ENCODE assay signal across 11 mouse cellular contexts in the genomic region with DNA sequence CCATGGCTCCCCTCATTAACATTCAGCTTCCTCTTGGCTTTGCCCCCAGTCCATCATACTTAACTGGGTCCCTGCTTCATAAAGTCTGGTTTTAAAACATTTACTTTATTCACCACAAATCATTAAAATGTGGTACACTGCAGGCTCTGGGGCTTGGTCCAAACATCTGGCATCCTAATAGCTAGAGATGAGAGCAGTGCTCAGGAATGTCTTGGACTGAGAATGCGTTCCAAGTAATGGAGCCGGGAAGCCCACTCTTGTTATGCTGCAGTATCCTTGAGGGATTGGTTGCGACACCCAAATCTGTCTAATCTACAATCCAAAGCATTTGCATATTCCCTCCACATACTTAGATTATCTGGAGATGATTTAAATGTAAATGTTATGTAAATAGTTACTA.
DNase-seq lines count a peak whose midpoint lies in the region; ATAC-seq lines count a peak whose summit lies in the region.
"Had no signal": no experiment of that assay in that cellular context is flagged by ENCODE, and none has a peak within 500 bp of the region (broad histone marks: within the 10 kb centered on the region; RNA-seq: fewer than 3 reads in every experiment).

No protein-coding gene starts in this region.

- peak; percentile 48; the same call in 1 of the 2 replicates for ATAC-seq in hindbrain, embryonic 14.5 days (ENCODE audit: low FRiP score)
- ATAC-seq in hindbrain, embryonic 11.5 days (ENCODE audit: low FRiP score), result no peak
- peak; percentile 85 for ATAC-seq in embryonic facial prominence, embryonic 14.5 days (ENCODE audit: low read depth)
- peak; percentile 88 for ATAC-seq in limb, embryonic 15.5 days (ENCODE audit: insufficient number of reproducible peaks, low FRiP score, low TSS enrichment, low read depth)
- ATAC-seq in kidney, embryonic 14.5 days (ENCODE audit: low FRiP score, low TSS enrichment), result no peak
- ATAC-seq: hindbrain, embryonic 16.5 days; liver, embryonic 12.5 days had no signal

- intact Hi-C loops in left cerebral cortex, postnatal 10 days (cut with DNase I), result no loop called here

- no peak overlapping the region for H3K9ac ChIP-seq in hindbrain, embryonic 14.5 days
- no peak overlapping the region for H3K9ac ChIP-seq in hindbrain, embryonic 11.5 days (ENCODE audit: low read depth, low read length)
- H3K9ac ChIP-seq in embryonic facial prominence, embryonic 14.5 days (ENCODE audit: low read depth, low read length), result no peak overlapping the region
- H3K9ac ChIP-seq in limb, embryonic 15.5 days, result no peak overlapping the region
- H3K9ac ChIP-seq in kidney, embryonic 14.5 days (ENCODE audit: low read depth, low read length), result no peak overlapping the region
- H3K9ac ChIP-seq: liver, embryonic 12.5 days had no signal

- 0 out of 2 replicates have a peak, but pooled peaks cover 4% of the 10 kb centered on the region for H3K4me1 ChIP-seq in hindbrain, embryonic 14.5 days (replicated peaks; ENCODE audit: control insufficient read depth, insufficient read depth, low read length)
- no peaks in the 10 kb centered on the region for H3K4me1 ChIP-seq in hindbrain, embryonic 11.5 days (replicated peaks; ENCODE audit: control insufficient read depth, insufficient read depth, low read length)
- 0 out of 2 replicates have a peak, but pooled peaks cover 4% of the 10 kb centered on the region for H3K4me1 ChIP-seq in embryonic facial prominence, embryonic 14.5 days (ENCODE audit: control insufficient read depth, insufficient read depth, low read length)
- H3K4me1 ChIP-seq in limb, embryonic 15.5 days, result peaks cover 12% of the 10 kb centered on the region
- no peaks in the 10 kb centered on the region for H3K4me1 ChIP-seq in kidney, embryonic 14.5 days (ENCODE audit: control insufficient read depth, insufficient read depth, low read length)
- H3K4me1 ChIP-seq: liver, embryonic 12.5 days had no signal

- WGBS in hindbrain, embryonic 14.5 days, result 68% methylated on average over 3 of the region's 3 CpGs
- 92% methylated on average over 3 of the region's 3 CpGs for WGBS in hindbrain, embryonic 11.5 days
- 43% methylated on average over 3 of the region's 3 CpGs for WGBS in embryonic facial prominence, embryonic 14.5 days
- WGBS in limb, embryonic 15.5 days, result 30% methylated on average over 3 of the region's 3 CpGs
- 72% methylated on average over 3 of the region's 3 CpGs for WGBS in kidney, embryonic 14.5 days

- no peaks in the 10 kb centered on the region for H3K9me3 ChIP-seq in hindbrain, embryonic 14.5 days (ENCODE audit: control insufficient read depth, low read length)
- H3K9me3 ChIP-seq in hindbrain, embryonic 11.5 days (ENCODE audit: control insufficient read depth, low read length), result no peaks in the 10 kb centered on the region
- H3K9me3 ChIP-seq in embryonic facial prominence, embryonic 14.5 days (ENCODE audit: control insufficient read depth, low read length), result no peaks in the 10 kb centered on the region
- no peaks in the 10 kb centered on the region for H3K9me3 ChIP-seq in limb, embryonic 15.5 days
- H3K9me3 ChIP-seq in kidney, embryonic 14.5 days (ENCODE audit: control insufficient read depth, low read length), result no peaks in the 10 kb centered on the region
- H3K9me3 ChIP-seq: liver, embryonic 12.5 days had no signal

- H3K27ac ChIP-seq in hindbrain, embryonic 14.5 days, result no peak overlapping the region
- no peak overlapping the region for H3K27ac ChIP-seq in hindbrain, embryonic 11.5 days (ENCODE audit: low read depth, low read length)
- no peak overlapping the region for H3K27ac ChIP-seq in embryonic facial prominence, embryonic 14.5 days (replicated peaks; ENCODE audit: low read depth, low read length)
- no peak overlapping the region for H3K27ac ChIP-seq in limb, embryonic 15.5 days
- no peak overlapping the region for H3K27ac ChIP-seq in kidney, embryonic 14.5 days (ENCODE audit: low read depth, low read length)
- H3K27ac ChIP-seq: liver, embryonic 12.5 days had no signal

- no peak overlapping the region for H3K4me3 ChIP-seq in hindbrain, embryonic 14.5 days (replicated peaks; ENCODE audit: low read length)
- H3K4me3 ChIP-seq in hindbrain, embryonic 11.5 days (ENCODE audit: low read depth, low read length), result no peak overlapping the region
- no peak overlapping the region for H3K4me3 ChIP-seq in embryonic facial prominence, embryonic 14.5 days (ENCODE audit: low read depth, low read length)
- no peak overlapping the region for H3K4me3 ChIP-seq in limb, embryonic 15.5 days
- no peak overlapping the region for H3K4me3 ChIP-seq in kidney, embryonic 14.5 days (ENCODE audit: low read length)
- H3K4me3 ChIP-seq: liver, embryonic 12.5 days had no signal

- no peak for DNase-seq in hindbrain, embryonic 14.5 days (ENCODE audit: low spot score)
- DNase-seq in hindbrain, embryonic 11.5 days (ENCODE audit: low spot score), result no peak
- peak; percentile 11 for DNase-seq in 3134 (ENCODE audit: extremely low read depth, insufficient read length, low spot score)
- peak; percentile 91 for DNase-seq in embryonic facial prominence, embryonic 14.5 days (ENCODE audit: low spot score)
- no peak for DNase-seq in left cerebral cortex, postnatal 10 days (ENCODE audit: extremely low spot score in 1 of 2, low spot score in 2 of 2)
- DNase-seq in thymus, postnatal 25 days, result no peak
- DNase-seq: cerebellum, postnatal 25 days had no signal

- no peak overlapping the region for H3K4me2 ChIP-seq in hindbrain, embryonic 14.5 days (replicated peaks)
- H3K4me2 ChIP-seq in hindbrain, embryonic 11.5 days (replicated peaks; ENCODE audit: low read depth, low read length), result no peak overlapping the region
- no peak overlapping the region for H3K4me2 ChIP-seq in embryonic facial prominence, embryonic 14.5 days (ENCODE audit: low read depth, low read length)
- H3K4me2 ChIP-seq in limb, embryonic 15.5 days, result no peak overlapping the region
- H3K4me2 ChIP-seq in kidney, embryonic 14.5 days (replicated peaks; ENCODE audit: low read depth, low read length), result no peak overlapping the region
- H3K4me2 ChIP-seq: liver, embryonic 12.5 days had no signal

- H3K36me3 ChIP-seq in hindbrain, embryonic 14.5 days (replicated peaks; ENCODE audit: control insufficient read depth, insufficient read depth), result no peaks in the 10 kb centered on the region
- H3K36me3 ChIP-seq in hindbrain, embryonic 11.5 days (ENCODE audit: control insufficient read depth, insufficient read depth, low read length), result no peaks in the 10 kb centered on the region
- H3K36me3 ChIP-seq in embryonic facial prominence, embryonic 14.5 days (ENCODE audit: control insufficient read depth, insufficient read depth, low read length), result no peaks in the 10 kb centered on the region
- no peaks in the 10 kb centered on the region for H3K36me3 ChIP-seq in limb, embryonic 15.5 days
- H3K36me3 ChIP-seq in kidney, embryonic 14.5 days (ENCODE audit: control insufficient read depth, insufficient read depth, low read length), result no peaks in the 10 kb centered on the region
- H3K36me3 ChIP-seq: liver, embryonic 12.5 days had no signal

- H3K27me3 ChIP-seq in hindbrain, embryonic 14.5 days (ENCODE audit: control insufficient read depth, insufficient read depth, low read length), result no peaks in the 10 kb centered on the region
- no peaks in the 10 kb centered on the region for H3K27me3 ChIP-seq in hindbrain, embryonic 11.5 days (ENCODE audit: control insufficient read depth, insufficient read depth, low read length)
- no peaks in the 10 kb centered on the region for H3K27me3 ChIP-seq in embryonic facial prominence, embryonic 14.5 days (replicated peaks; ENCODE audit: control insufficient read depth, insufficient read depth, low read length)
- no peaks in the 10 kb centered on the region for H3K27me3 ChIP-seq in limb, embryonic 15.5 days
- no peaks in the 10 kb centered on the region for H3K27me3 ChIP-seq in kidney, embryonic 14.5 days (ENCODE audit: control insufficient read depth, insufficient read depth, low read length)
- H3K27me3 ChIP-seq: liver, embryonic 12.5 days had no signal

Comparison
In these comparisons a context has a peak if more than half of its experiments do, and no peak if none do; other contexts are left out.
1. ATAC-seq: peak in hindbrain, embryonic 14.5 days (single experiment), embryonic facial prominence, embryonic 14.5 days (single experiment) and limb, embryonic 15.5 days (single experiment); none in hindbrain, embryonic 11.5 days (single experiment) and kidney, embryonic 14.5 days (single experiment).
2. DNase-seq: peak in 3134 (single experiment) and embryonic facial prominence, embryonic 14.5 days (single experiment); none in hindbrain, embryonic 14.5 days (single experiment), hindbrain, embryonic 11.5 days (single experiment), left cerebral cortex, postnatal 10 days (0 of 2) and thymus, postnatal 25 days (single experiment).